Mouse (Mus musculus) embryo, embryonic 10 days (tissue): ENCODE measurements at regions not wholly inside any gene's neighbourhood (a gene's known extent, or its start where the extent isn't known, plus 50 kb on each side); places are given as distances from the start of the nearest gene placed in this dataset.
A peak's percentile ranks its signal among the peaks of the same experiment; 100 is the strongest.

Source experiments
- DNase-seq: peaks from one replicate; pipeline ENCODE4 v3.0.0-alpha.2; 2015; ENCODE audit warnings: low spot score

GRCm38 (mm10) chr9:112608932-112609331 is 373.2 kb upstream of the Arpp21 start:
- no peak for DNase-seq

- DNase-seq, result no peak
Observed at GRCm38 (mm10) chr9:112607221-112607620, 371.5 kb upstream of the Arpp21 start.

- DNase-seq, result no peak
Observed at GRCm38 (mm10) chr9:112595731-112596130, 360.0 kb upstream of the Arpp21 start.

- DNase-seq, result no peak
Observed at GRCm38 (mm10) chr9:112590241-112590640, 354.5 kb upstream of the Arpp21 start.

GRCm38 (mm10) chr9:112573316-112573715 is 337.6 kb upstream of the Arpp21 start:
- no peak for DNase-seq

- no peak for DNase-seq
Observed at GRCm38 (mm10) chr9:112561348-112561747, 325.6 kb upstream of the Arpp21 start.

- DNase-seq, result no peak
Observed at GRCm38 (mm10) chr9:112560226-112560625, 324.5 kb upstream of the Arpp21 start.

- no peak for DNase-seq
Observed at GRCm38 (mm10) chr9:112537924-112538323, 302.2 kb upstream of the Arpp21 start.

- no peak for DNase-seq
Observed at GRCm38 (mm10) chr9:112525377-112525776, 289.6 kb upstream of the Arpp21 start.

- no peak for DNase-seq
Observed at GRCm38 (mm10) chr9:112523251-112523650, 287.5 kb upstream of the Arpp21 start.

GRCm38 (mm10) chr9:112510716-112511115 is 275.0 kb upstream of the Arpp21 start:
- DNase-seq, result no peak

- no peak for DNase-seq
Observed at GRCm38 (mm10) chr9:112506871-112507270, 271.1 kb upstream of the Arpp21 start.

- no peak for DNase-seq
Observed at GRCm38 (mm10) chr9:112498676-112499075, 262.9 kb upstream of the Arpp21 start.

- no peak for DNase-seq
Observed at GRCm38 (mm10) chr9:112495930-112496527, 260.3 kb upstream of the Arpp21 start.

- no peak for DNase-seq
Observed at GRCm38 (mm10) chr9:112490963-112491362, 255.2 kb upstream of the Arpp21 start.

GRCm38 (mm10) chr9:112476644-112477043 is 240.9 kb upstream of the Arpp21 start:
- no peak for DNase-seq

GRCm38 (mm10) chr9:112457594-112457993 is 221.9 kb upstream of the Arpp21 start:
- DNase-seq, result no peak

- peak; percentile 69 for DNase-seq
Observed at GRCm38 (mm10) chr9:112454706-112455105, 219.0 kb upstream of the Arpp21 start.

GRCm38 (mm10) chr9:112447515-112447914 is 211.8 kb upstream of the Arpp21 start:
- peak; percentile 69 for DNase-seq

GRCm38 (mm10) chr9:112446981-112447380 is 211.2 kb upstream of the Arpp21 start:
- DNase-seq, result no peak

GRCm38 (mm10) chr9:112446027-112446352 is 210.3 kb upstream of the Arpp21 start:
- DNase-seq, result no peak

GRCm38 (mm10) chr9:112445230-112446026 is 209.7 kb upstream of the Arpp21 start:
- no peak for DNase-seq

- no peak for DNase-seq
Observed at GRCm38 (mm10) chr9:112444220-112444619, 208.5 kb upstream of the Arpp21 start.

GRCm38 (mm10) chr9:112436094-112436493 is 200.4 kb upstream of the Arpp21 start:
- DNase-seq, result no peak
